Mouse (Mus musculus) kidney, adult 2 months (tissue): ENCODE measurements around the gene Nkg7.

Experiments used
- CTCF ChIP-seq: fragments of 200-500 bp; conservative IDR thresholded peaks from 2 replicates; pipeline ENCODE4 v1.5.1; 2011; ENCODE audit warnings: low read depth, mild to moderate bottlenecking, control low read depth, low read length, moderate library complexity, mixed read lengths; ENCODE audit not compliant: insufficient read depth, insufficient read length
- POLR2A ChIP-seq: fragments of 200-500 bp; IDR thresholded peaks from one replicate; pipeline ENCODE4 v1.6.1; 2011; ENCODE audit warnings: low read depth, low read length, control low read depth

- TF ChIP-seq CTCF (no peak), POLR2A (no peak)
Observed at GRCm38 (mm10) chr7:43465344-43466098, 28.6 kb downstream of the Nkg7 start.
